Mouse (Mus musculus) hindbrain, embryonic 14.5 days (tissue): ENCODE measurements around the gene Lrrc7. TPM values are rescaled to one million over a fixed set of nuclear protein-coding genes. Genes with fewer than 3 reads are reported as not detected.
A peak's percentile ranks its signal among the peaks of the same experiment; 100 is the strongest.

ENCODE experiments used
- ATAC-seq: fragments of 200-750 bp; cut with Nextera tagmentation; 2 replicates; pipeline ENCODE4 v1.8.0; 2017; ENCODE audit warnings: moderate number of reproducible peaks, mild to moderate bottlenecking, moderate TSS enrichment, moderate library complexity; ENCODE audit not compliant: low FRiP score
- DNase-seq: peaks from one replicate; pipeline ENCODE4 v3.0.0-alpha.2; 2015; ENCODE audit warnings: low spot score
- H3K27ac ChIP-seq: fragments of 300-500 bp; sonication (generic); 2 replicates; pipeline ENCODE4 v1.5.1; 2014; ENCODE audit warnings: mild to moderate bottlenecking, moderate library complexity
- H3K27me3 ChIP-seq: fragments of 300-500 bp; sonication (generic); 2 replicates; pipeline ENCODE4 v1.6.1; 2014; ENCODE audit warnings: mild to moderate bottlenecking, low read length, mixed read lengths; ENCODE audit not compliant: control insufficient read depth, insufficient read depth
- H3K36me3 ChIP-seq: fragments of 300-500 bp; sonication (generic); replicated peaks from 2 replicates; pipeline ENCODE4 v1.6.1; 2014; ENCODE audit not compliant: control insufficient read depth, insufficient read depth
- H3K4me1 ChIP-seq: fragments of 300-500 bp; sonication (generic); replicated peaks from 2 replicates; pipeline ENCODE4 v1.6.1; 2014; ENCODE audit warnings: antibody characterized with exemption, low read length, mixed read lengths; ENCODE audit not compliant: control insufficient read depth, insufficient read depth
- H3K4me2 ChIP-seq: fragments of 300-500 bp; sonication (generic); replicated peaks from 2 replicates; pipeline ENCODE4 v1.6.1; 2014; ENCODE audit warnings: mild to moderate bottlenecking, moderate library complexity
- H3K4me3 ChIP-seq: fragments of 300-500 bp; sonication (generic); replicated peaks from 2 replicates; pipeline ENCODE4 v1.5.1; 2014; ENCODE audit warnings: mild to moderate bottlenecking, low read length
- H3K9ac ChIP-seq: fragments of 300-500 bp; sonication (generic); 2 replicates; pipeline ENCODE4 v1.6.1; 2014
- H3K9me3 ChIP-seq: fragments of 300-500 bp; sonication (generic); 2 replicates; pipeline ENCODE4 v1.6.1; 2016; ENCODE audit warnings: low read length; ENCODE audit not compliant: control insufficient read depth
- WGBS: fragments of 180-500 bp; shearing (Covaris S2); extraction: QIAGEN DNeasy Blood & Tissue Kit; methylation state at CpG from one replicate; pipeline ENCODE4 v1.1.7; 2014; 5-methylcytosine and 5-hydroxymethylcytosine counted together
- polyA plus RNA-seq: library from polyadenylated mRNA; unstranded; fragments of >200 nt; fragmentation: Nextera tagmentation; extraction: Ambion mirVana; gene quantifications from 2 replicates; pipeline ENCODE4 v1.2.1, GENCODE M21; 2014

Gene Lrrc7
- polyA plus RNA-seq, 1 experiment from 2014 or later = 15.8 TPM

- H3K27ac ChIP-seq = peak within 1 kb of the TSS; percentile 81
- DNase-seq = peak; percentile 97
- peak within 1 kb of the TSS; percentile 90 for H3K9ac ChIP-seq
- H3K27me3 ChIP-seq = no peaks in the 10 kb centered on the region
- no peaks in the 10 kb centered on the region for H3K9me3 ChIP-seq
- WGBS = under 1% methylated on average over 55 of the region's 55 CpGs
- H3K4me2 ChIP-seq = peak within 1 kb of the TSS; percentile 85
- no peaks in the 10 kb centered on the region; the same call in 1 of the 2 replicates for H3K36me3 ChIP-seq
- peak; percentile 96 for ATAC-seq
- peaks cover 25% of the 10 kb centered on the region for H3K4me1 ChIP-seq
- H3K4me3 ChIP-seq = peak within 1 kb of the TSS; percentile 91
Observed at GRCm38 (mm10) chr3:158036329-158036988, 525.6 kb downstream of the Lrrc7 start, which contains the start of the genes Srsf11 and Lrrc40. Srsf11 (minus strand) TSS chr3:158036639. Lrrc40 (plus strand) TSS chr3:158036662.

- WGBS = 2% methylated on average over 11 of the region's 11 CpGs
- Histone ChIP-seq H3K4me1 (peaks cover 25% of the 10 kb centered on the region), H3K9ac (peak overlapping the region; percentile 90), H3K9me3 (no peaks in the 10 kb centered on the region), H3K36me3 (no peaks in the 10 kb centered on the region; the same call in 1 of the 2 replicates), H3K27ac (peak overlapping the region; percentile 81), H3K4me3 (peak overlapping the region; percentile 91), H3K4me2 (peak overlapping the region; percentile 85), H3K27me3 (no peaks in the 10 kb centered on the region)
- ATAC-seq (no peak), DNase-seq (no peak)
Observed at GRCm38 (mm10) chr3:158035866-158036265, 526.2 kb downstream of the Lrrc7 start.
